ENCODE assay signal across 8 mouse cellular contexts in genomic region chr8:93495330-93495729, GRCm38 (mm10). TPM values are rescaled to one million over a fixed set of nuclear protein-coding genes. Genes with fewer than 3 reads are reported as not detected.
DNase-seq lines count a peak whose midpoint lies in the region; ATAC-seq and TF ChIP-seq lines count a peak whose summit lies in the region.

No protein-coding gene starts in this region.

- no peak for TF ChIP-seq EP300 in MEL (IDR thresholded peaks at IDR 0.05; ENCODE audit: low read depth in 1 of 2, low read length in 2 of 2)

- peak; percentile 51 for DNase-seq in hindbrain, embryonic 10.5 days (ENCODE audit: low spot score)
- DNase-seq in MEL (ENCODE audit: low read depth, low spot score), result peak; percentile 27
- peak; percentile 60 for DNase-seq in forelimb bud, embryonic 11.5 days (ENCODE audit: low read depth, low spot score)
- DNase-seq in layer of hippocampus, postnatal 25 days (ENCODE audit: extremely low spot score in 1 of 2, low spot score in 1 of 2), result peak; percentile 20 to 75
- peak; percentile 39 for DNase-seq in retina, adult 2 months (ENCODE audit: low read depth, low spot score)

- no peaks in the 10 kb centered on the region for H3K36me3 ChIP-seq in hindbrain, embryonic 10.5 days
- H3K36me3 ChIP-seq in hindbrain, embryonic 16.5 days (ENCODE audit: control insufficient read depth, insufficient read depth, low read length), result no peaks in the 10 kb centered on the region
- H3K36me3 ChIP-seq in MEL (ENCODE audit: control insufficient read depth in 1 of 2, insufficient read depth in 2 of 2, low read length in 2 of 2), result no peaks in the 10 kb centered on the region

- H3K4me1 ChIP-seq in hindbrain, embryonic 10.5 days (replicated peaks), result no peaks in the 10 kb centered on the region
- H3K4me1 ChIP-seq in hindbrain, embryonic 16.5 days (ENCODE audit: control insufficient read depth, insufficient read depth, low read depth, low read length), result no peaks in the 10 kb centered on the region
- no peaks in the 10 kb centered on the region for H3K4me1 ChIP-seq in MEL (ENCODE audit: control insufficient read depth in 1 of 2, insufficient read depth in 2 of 2, low read length in 2 of 2)

- peak; percentile 50 for TF ChIP-seq RAD21 in MEL (IDR thresholded peaks at IDR 0.05; ENCODE audit: low read depth, low read length)

- peak; percentile 42 to 69 (median 50) for TF ChIP-seq CTCF in MEL (IDR thresholded peaks at IDR 0.05 in 2 of 3, conservative IDR thresholded peaks at IDR 0.05 in 1 of 3; ENCODE audit: control insufficient read depth in 1 of 3, insufficient read depth in 1 of 3, low read depth in 2 of 3, low read length in 3 of 3, poor library complexity in 1 of 3, severe bottlenecking in 1 of 3)

- no peak overlapping the region for H3K4me2 ChIP-seq in hindbrain, embryonic 16.5 days (ENCODE audit: low read length)

- H3K9ac ChIP-seq in hindbrain, embryonic 16.5 days (ENCODE audit: low read depth, low read length), result no peak overlapping the region
- no peak overlapping the region for H3K9ac ChIP-seq in MEL (ENCODE audit: control insufficient read depth, low read depth, low read length, poor library complexity, severe bottlenecking)

- no peak for TF ChIP-seq POLR2A in MEL (IDR thresholded peaks at IDR 0.05; ENCODE audit: control insufficient read depth in 1 of 2, insufficient read depth in 1 of 2, low read depth in 1 of 2, low read length in 2 of 2, poor library complexity in 1 of 2)

- no peaks in the 10 kb centered on the region for H3K79me2 ChIP-seq in MEL (ENCODE audit: control insufficient read depth, insufficient read depth, low read length, poor library complexity)

- WGBS in hindbrain, embryonic 10.5 days, result 24% methylated on average over 6 of the region's 6 CpGs
- 24% methylated on average over 6 of the region's 6 CpGs for WGBS in hindbrain, embryonic 16.5 days

- no peak for ATAC-seq in hindbrain, embryonic 16.5 days
- ATAC-seq in cerebellum, adult (ENCODE audit: insufficient number of reproducible peaks, low FRiP score, low TSS enrichment), result peak; percentile 82
- no peak for ATAC-seq in erythroid progenitor cell, adult 5-6 weeks (replicated peaks; ENCODE audit: low FRiP score, poor library complexity, severe bottlenecking)

- no peak overlapping the region for H3K27ac ChIP-seq in hindbrain, embryonic 10.5 days
- no peak overlapping the region for H3K27ac ChIP-seq in hindbrain, embryonic 16.5 days (ENCODE audit: low read depth, low read length)
- H3K27ac ChIP-seq in MEL (ENCODE audit: control insufficient read depth, low read depth, low read length), result no peak overlapping the region

- H3K9me3 ChIP-seq in hindbrain, embryonic 10.5 days, result no peaks in the 10 kb centered on the region
- no peaks in the 10 kb centered on the region for H3K9me3 ChIP-seq in hindbrain, embryonic 16.5 days (ENCODE audit: control insufficient read depth, low read length)
- no peaks in the 10 kb centered on the region for H3K9me3 ChIP-seq in MEL (replicated peaks; ENCODE audit: insufficient read depth, low read length)

- no peaks in the 10 kb centered on the region for H3K27me3 ChIP-seq in hindbrain, embryonic 10.5 days (ENCODE audit: insufficient read depth, poor library complexity, severe bottlenecking)
- no peaks in the 10 kb centered on the region for H3K27me3 ChIP-seq in hindbrain, embryonic 16.5 days (replicated peaks; ENCODE audit: control insufficient read depth, insufficient read depth, low read length)
- H3K27me3 ChIP-seq in MEL (ENCODE audit: control insufficient read depth in 1 of 2, insufficient read depth in 2 of 2, low read length in 2 of 2), result no peaks in the 10 kb centered on the region

- H3K4me3 ChIP-seq in hindbrain, embryonic 10.5 days, result no peak overlapping the region
- H3K4me3 ChIP-seq in hindbrain, embryonic 16.5 days (ENCODE audit: low read length), result no peak overlapping the region
- H3K4me3 ChIP-seq in MEL (ENCODE audit: control insufficient read depth in 1 of 2, insufficient read depth in 1 of 2, low read depth in 2 of 2, low read length in 2 of 2), result no peak overlapping the region

TF ChIP-seq in MEL, 35 proteins besides CTCF, POLR2A, EP300 and RAD21:
- TF ChIP-seq SMC3 (IDR thresholded peaks at IDR 0.05; ENCODE audit: low read depth, low read length), result peak; percentile 53
- no peak for TF ChIP-seq ZKSCAN1 (IDR thresholded peaks at IDR 0.05; ENCODE audit: low read depth, low read length)
- no peak for TF ChIP-seq ETS1 (IDR thresholded peaks at IDR 0.05; ENCODE audit: low read depth, low read length)

RNA-seq across cellular contexts. Expression of gene Ces5a, which starts 40.3 kb away (rescaled TPM):
- polyA plus RNA-seq in hindbrain, embryonic 10.5 days (2016; fragmentation: Nextera tagmentation; extraction: Ambion mirVana), result 0.12 and 0.21 TPM in 2 replicates
- polyA plus RNA-seq in hindbrain, embryonic 16.5 days (2015; fragmentation: Nextera tagmentation; extraction: Ambion mirVana), result 0.20 and 0.78 TPM in 2 replicates
- not detected in 2 replicates for total RNA-seq in MEL (2012; rRNA removed)
- polyA plus RNA-seq in MEL (2012; ENCODE audit: insufficient read depth in 1 of 2, insufficient read length in 2 of 2, low read depth in 1 of 2, low replicate concordance in 2 of 2, missing spikeins in 1 of 2), result not detected
- under 1 TPM; 0.21 to 0.66 TPM for total RNA-seq in layer of hippocampus, postnatal 25 days (2021)
- not detected in 2 replicates for total RNA-seq in erythroid progenitor cell, adult 5-6 weeks (2015; ENCODE audit: low replicate concordance)
- not detected in 2 replicates for total RNA-seq in erythroid progenitor cell, adult 5-6 weeks (2017; ENCODE audit: low replicate concordance)
